Mouse (Mus musculus) megakaryocyte, embryonic 14.5 days (primary cell): Measurements from ENCODE around the gene Gja5. TPM values are rescaled to one million over a fixed set of nuclear protein-coding genes. Genes with fewer than 3 reads are reported as not detected.
"Not testable (repeated sequence)": the region's sequence is repeated elsewhere in the genome, so short reads cannot be mapped to it uniquely, and the experiment has no call there.

Experiments used
- H3K27me3 ChIP-seq: replicated peaks from 2 replicates; pipeline ENCODE3; 2012; ENCODE audit warnings: inconsistent platforms
- H3K36me3 ChIP-seq: replicated peaks from 2 replicates; pipeline ENCODE3; 2012; ENCODE audit warnings: low read length, inconsistent platforms, mixed read lengths
- H3K4me1 ChIP-seq: 2 replicates; pipeline ENCODE4 v1.6.1; 2012; ENCODE audit warnings: inconsistent platforms
- H3K4me3 ChIP-seq: replicated peaks from 2 replicates; pipeline ENCODE3; 2012; ENCODE audit warnings: moderate library complexity, mild to moderate bottlenecking, inconsistent platforms
- H3K9me3 ChIP-seq: 2 replicates; pipeline ENCODE4 v1.6.1; 2012; ENCODE audit warnings: inconsistent platforms
- FLI1 ChIP-seq: IDR thresholded peaks from 2 replicates; pipeline ENCODE4 v1.6.1; 2012; ENCODE audit warnings: low read length, inconsistent platforms, mixed read lengths
- GATA1 ChIP-seq: IDR thresholded peaks from 3 replicates; pipeline ENCODE4 v1.6.1; 2012; ENCODE audit warnings: mixed read lengths, low read length, inconsistent platforms, borderline replicate concordance
- polyA plus RNA-seq: library from polyadenylated mRNA; stranded (reverse); fragments of >175 nt; gene quantifications from 2 replicates; pipeline ENCODE4 v1.2.3, GENCODE M21; 2012; ENCODE audit warnings: low replicate concordance; ENCODE audit not compliant: insufficient read depth

The Gja5 gene
- polyA plus RNA-seq, 1 experiment = not detected

DNA sequence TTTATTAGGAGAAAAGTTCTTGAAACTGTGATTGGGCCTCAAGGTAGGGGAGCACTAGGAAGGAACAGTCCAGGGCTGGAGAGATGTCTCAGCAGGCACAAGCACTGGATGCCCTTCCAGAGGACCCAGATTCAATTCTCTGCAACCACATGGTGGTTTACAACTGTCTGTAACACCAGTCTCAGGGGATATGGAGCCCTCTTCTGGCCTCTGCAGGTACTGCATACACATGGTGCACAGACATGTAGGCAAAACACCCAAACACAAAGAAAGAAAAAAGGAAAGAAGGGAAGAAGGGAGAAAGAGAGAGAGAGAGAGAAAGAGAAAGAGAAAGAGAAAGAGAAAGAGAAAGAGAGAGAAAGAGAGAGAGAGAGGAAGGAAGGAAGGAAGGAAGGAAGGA lies 143.9 kb downstream of the Gja5 start:
- TF ChIP-seq GATA1 (no peak), FLI1 (no peak)
- Histone ChIP-seq H3K4me1 (peaks cover 4% of the 10 kb centered on the region), H3K9me3 (peaks cover 20% of the 10 kb centered on the region), H3K36me3 (no peaks in the 10 kb centered on the region), H3K4me3 (no peak overlapping the region), H3K27me3 (no peaks in the 10 kb centered on the region)

- H3K9me3 ChIP-seq = peaks cover 20% of the 10 kb centered on the region
- no peak for TF ChIP-seq GATA1
- TF ChIP-seq FLI1 = no peak
- no peaks in the 10 kb centered on the region for H3K36me3 ChIP-seq
- no peak overlapping the region for H3K4me3 ChIP-seq
- H3K27me3 ChIP-seq = no peaks in the 10 kb centered on the region
- no peaks in the 10 kb centered on the region for H3K4me1 ChIP-seq
Observed at GRCm38 (mm10) chr3:97051264-97051744, 146.8 kb downstream of the Gja5 start.

DNA sequence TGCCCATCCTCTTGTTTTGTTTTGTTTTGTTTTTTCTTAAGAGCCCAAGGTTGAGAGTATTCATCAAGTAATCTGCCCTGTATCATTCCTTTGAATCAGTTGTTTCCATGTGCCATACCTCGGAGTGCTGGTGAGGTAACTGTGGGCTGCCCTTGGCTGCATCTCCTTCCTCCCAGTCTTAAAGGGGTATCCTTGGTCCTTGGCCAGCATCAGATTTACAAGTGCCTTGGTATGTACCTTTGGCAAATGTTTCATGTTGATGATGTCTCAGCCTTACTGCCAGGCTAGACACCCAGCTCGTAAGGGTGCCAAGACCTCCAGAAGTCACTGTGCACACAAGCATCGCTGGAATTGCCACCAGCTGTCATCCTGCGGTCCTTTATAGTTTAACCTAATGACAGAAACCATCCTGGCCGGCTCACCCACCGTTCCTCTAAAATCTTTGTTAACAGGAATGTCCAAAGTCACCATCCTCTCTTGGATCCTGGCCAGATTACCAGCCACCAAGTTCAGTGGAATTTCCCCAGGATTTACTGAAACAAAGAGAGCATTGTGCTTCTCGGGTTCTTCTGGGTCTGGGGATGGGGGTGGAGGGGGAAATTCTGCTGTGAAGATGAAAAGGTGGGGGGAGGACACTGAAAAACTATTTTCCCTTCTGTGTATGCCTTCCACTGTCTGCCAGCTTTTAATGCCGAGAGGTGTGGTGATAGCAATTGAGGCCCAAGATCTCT lies 147.7 kb downstream of the Gja5 start:
- Histone ChIP-seq H3K36me3 (no peaks in the 10 kb centered on the region), H3K4me1 (no peaks in the 10 kb centered on the region), H3K9me3 (peaks cover 16% of the 10 kb centered on the region), H3K27me3 (no peaks in the 10 kb centered on the region), H3K4me3 (no peak overlapping the region)
- TF ChIP-seq GATA1 = no peak
- TF ChIP-seq FLI1 = no peak

DNA sequence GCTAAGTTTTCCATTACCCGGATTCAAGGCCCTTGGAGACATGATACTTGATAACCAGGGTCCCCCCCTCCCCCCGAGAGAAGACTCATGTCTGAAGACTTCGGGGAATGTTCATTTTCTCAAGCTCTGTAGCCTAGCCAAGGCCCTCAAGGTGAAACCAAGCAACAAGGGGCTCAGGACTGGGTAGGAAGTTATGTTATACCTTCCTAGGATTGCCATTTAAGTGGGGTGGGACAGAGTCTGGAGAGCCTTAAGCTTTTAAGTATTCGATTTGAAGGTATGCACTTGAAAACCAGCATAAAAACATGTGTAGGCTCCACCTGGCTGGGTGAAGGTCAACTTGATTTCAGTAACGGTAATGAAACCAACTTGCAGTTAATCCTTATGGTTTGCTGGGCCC lies 154.2 kb downstream of the Gja5 start:
- no peaks in the 10 kb centered on the region for H3K9me3 ChIP-seq
- no peaks in the 10 kb centered on the region; the same call in 1 of the 2 replicates for H3K4me1 ChIP-seq
- no peak overlapping the region for H3K4me3 ChIP-seq
- no peaks in the 10 kb centered on the region for H3K36me3 ChIP-seq
- peaks cover 11% of the 10 kb centered on the region for H3K27me3 ChIP-seq
- TF ChIP-seq GATA1 (no peak), FLI1 (no peak)

GRCm38 (mm10) chr3:97060119-97060518 lies 155.6 kb downstream of the Gja5 start:
- peaks cover 11% of the 10 kb centered on the region for H3K27me3 ChIP-seq
- no peaks in the 10 kb centered on the region for H3K36me3 ChIP-seq
- no peaks in the 10 kb centered on the region for H3K9me3 ChIP-seq
- no peaks in the 10 kb centered on the region; the same call in 1 of the 2 replicates for H3K4me1 ChIP-seq
- peak; percentile 48; the same call in 1 of the 3 replicates for TF ChIP-seq GATA1
- no peak for TF ChIP-seq FLI1
- peak overlapping the region; percentile 54 for H3K4me3 ChIP-seq

GRCm38 (mm10) chr3:97062814-97063213 lies 158.3 kb downstream of the Gja5 start:
- Histone ChIP-seq H3K36me3 (no peaks in the 10 kb centered on the region), H3K4me3 (no peak overlapping the region), H3K9me3 (no peaks in the 10 kb centered on the region), H3K27me3 (peaks cover 13% of the 10 kb centered on the region), H3K4me1 (no peaks in the 10 kb centered on the region; the same call in 1 of the 2 replicates)
- TF ChIP-seq GATA1 = no peak
- no peak for TF ChIP-seq FLI1

DNA sequence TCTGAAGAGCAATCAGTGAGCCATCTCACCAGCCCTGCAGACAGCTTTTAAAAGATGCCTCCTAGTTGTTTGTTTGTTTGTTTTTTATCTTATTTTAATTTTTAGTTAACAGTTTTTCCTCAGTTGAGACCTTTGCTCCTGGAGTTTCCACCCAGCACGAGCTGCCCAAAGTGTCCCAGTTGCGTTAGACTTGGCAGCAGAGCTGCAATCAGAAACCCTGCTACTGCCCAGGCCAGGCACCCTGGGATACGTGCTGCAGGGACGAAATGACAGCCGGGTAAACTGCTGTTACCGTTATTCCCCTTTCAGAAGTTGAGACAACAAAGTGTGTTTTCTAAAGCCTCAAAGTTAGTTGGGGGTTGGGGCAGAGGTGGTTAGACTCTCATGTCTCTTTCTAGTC lies 159.6 kb downstream of the Gja5 start:
- H3K9me3 ChIP-seq = no peaks in the 10 kb centered on the region
- H3K27me3 ChIP-seq = peaks cover 8% of the 10 kb centered on the region
- TF ChIP-seq GATA1 (no peak), FLI1 (no peak)
- no peak overlapping the region for H3K4me3 ChIP-seq
- no peaks in the 10 kb centered on the region; the same call in 1 of the 2 replicates for H3K4me1 ChIP-seq
- H3K36me3 ChIP-seq = no peaks in the 10 kb centered on the region

- H3K4me1 ChIP-seq, H3K9me3 ChIP-seq, H3K27me3 ChIP-seq, H3K36me3 ChIP-seq, H3K4me3 ChIP-seq: not testable (repeated sequence)
Observed at GRCm38 (mm10) chr3:97069589-97069988, 165.1 kb downstream of the Gja5 start.

- H3K36me3 ChIP-seq, H3K27me3 ChIP-seq, H3K9me3 ChIP-seq, H3K4me1 ChIP-seq, H3K4me3 ChIP-seq: not testable (repeated sequence)
Observed at GRCm38 (mm10) chr3:97071916-97072315, 167.4 kb downstream of the Gja5 start.

DNA sequence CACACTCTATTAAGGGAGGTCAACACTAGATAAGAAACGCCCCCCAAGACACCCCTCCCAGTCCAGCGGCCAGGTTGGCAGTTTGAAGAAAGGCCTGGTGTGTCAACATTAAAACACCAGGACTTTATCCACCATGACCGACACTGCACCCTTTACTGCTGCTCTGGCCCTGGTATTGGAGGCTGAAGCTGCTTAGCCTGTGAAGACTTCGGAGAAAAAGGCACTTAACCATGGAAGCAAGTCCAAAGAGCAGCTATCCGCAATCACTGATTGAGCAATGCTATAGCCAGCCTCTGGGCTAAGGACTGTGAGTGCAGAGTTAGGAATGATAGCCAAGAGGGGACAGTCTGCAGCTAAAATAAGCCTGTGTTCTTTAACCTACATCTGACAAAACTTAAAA lies 167.9 kb downstream of the Gja5 start:
- H3K4me1 ChIP-seq, H3K4me3 ChIP-seq, H3K9me3 ChIP-seq, H3K36me3 ChIP-seq, H3K27me3 ChIP-seq: not testable (repeated sequence)

DNA sequence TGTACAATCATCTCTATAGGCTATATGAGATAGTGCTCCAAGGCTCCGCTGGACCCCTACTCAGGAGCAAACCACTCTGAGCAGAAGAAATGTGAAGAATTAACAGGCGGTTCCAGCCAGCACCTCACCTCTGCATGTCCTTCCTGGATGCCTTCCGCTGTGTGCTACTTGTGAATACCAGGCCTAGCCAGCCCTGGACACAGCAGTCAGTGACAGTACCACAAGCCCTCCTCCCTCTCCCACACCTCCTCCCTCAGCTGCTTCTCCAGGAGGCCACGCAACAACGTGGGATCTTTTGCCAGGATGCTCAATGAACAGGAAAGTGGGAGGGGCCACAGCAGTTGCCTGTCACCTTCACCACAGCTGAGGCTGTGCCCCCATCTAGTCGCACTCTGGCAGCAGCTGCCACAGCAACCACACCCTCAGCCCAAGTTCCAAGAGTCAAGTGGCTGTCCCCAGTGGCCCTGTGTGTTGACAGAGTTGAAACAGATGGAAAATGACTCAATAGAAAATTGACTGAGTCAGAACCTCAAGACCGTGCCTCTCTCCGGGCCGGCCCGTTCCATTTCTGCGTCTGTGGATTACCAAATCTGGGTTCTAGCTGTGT lies 171.4 kb downstream of the Gja5 start:
- not testable (repeated sequence) for H3K36me3 ChIP-seq, H3K4me3 ChIP-seq

More for the DNA sequence above, 171.4 kb downstream of the Gja5 start:
- not testable (repeated sequence) for H3K9me3 ChIP-seq, H3K4me1 ChIP-seq, H3K27me3 ChIP-seq
